In genomic region chr9:35317233-35317980, GRCm38 (mm10) we compare ENCODE assay signal across 12 mouse cellular contexts. TPM values are rescaled to one million over a fixed set of nuclear protein-coding genes. Genes with fewer than 3 reads are reported as not detected.
DNase-seq lines count a peak whose midpoint lies in the region; ATAC-seq lines count a peak whose summit lies in the region.
"Had no signal": no experiment of that assay in that cellular context is flagged by ENCODE, and none has a peak within 500 bp of the region (broad histone marks: within the 10 kb centered on the region; RNA-seq: fewer than 3 reads in every experiment).

No protein-coding gene starts in this region.

- no peak for ATAC-seq in heart, embryonic 12.5 days (ENCODE audit: insufficient number of reproducible peaks, low FRiP score)
- ATAC-seq in hindbrain, embryonic 14.5 days (ENCODE audit: low FRiP score), result peak; percentile 56
- ATAC-seq in neural tube, embryonic 15.5 days (ENCODE audit: low FRiP score), result 0 out of 2 replicates have a peak, but pooled peaks have one; percentile 15
- ATAC-seq: CD4-positive, CD25-positive, alpha-beta regulatory T cell, adult 4 months had no signal

- no peak overlapping the region for H3K4me3 ChIP-seq in heart, embryonic 12.5 days
- no peak overlapping the region for H3K4me3 ChIP-seq in hindbrain, embryonic 14.5 days (replicated peaks; ENCODE audit: low read length)
- H3K4me3 ChIP-seq in neural tube, embryonic 15.5 days (replicated peaks), result no peak overlapping the region
- H3K4me3 ChIP-seq: embryonic facial prominence, embryonic 13.5 days; heart, embryonic 15.5 days; limb, embryonic 13.5 days had no signal

- 57% methylated on average over 9 of the region's 9 CpGs for WGBS in heart, embryonic 12.5 days
- WGBS in hindbrain, embryonic 14.5 days, result 29% methylated on average over 9 of the region's 9 CpGs
- 31% methylated on average over 9 of the region's 9 CpGs for WGBS in neural tube, embryonic 15.5 days

- no peak overlapping the region for H3K27ac ChIP-seq in heart, embryonic 12.5 days (ENCODE audit: poor library complexity, severe bottlenecking)
- H3K27ac ChIP-seq in hindbrain, embryonic 14.5 days, result no peak overlapping the region
- H3K27ac ChIP-seq in neural tube, embryonic 15.5 days (replicated peaks), result no peak overlapping the region
- H3K27ac ChIP-seq: heart, embryonic 15.5 days had no signal

- intact Hi-C loops in heart, postnatal 10 days (cut with DNase I), result no loop called here

- DNase-seq in heart, postnatal 10 days, result no peak
- DNase-seq in ZHBTc4 (ENCODE audit: low read depth, low spot score), result peak; percentile 44
- no peak for DNase-seq in hindbrain, embryonic 14.5 days (ENCODE audit: low spot score)
- no peak for DNase-seq in cerebellum, postnatal 25 days
- DNase-seq in B cell, adult 2 months, result no peak
- no peak for DNase-seq in adipocyte (ENCODE audit: low spot score)

- no peaks in the 10 kb centered on the region for H3K27me3 ChIP-seq in heart, embryonic 12.5 days (replicated peaks)
- peaks cover 31% of the 10 kb centered on the region for H3K27me3 ChIP-seq in hindbrain, embryonic 14.5 days (ENCODE audit: control insufficient read depth, insufficient read depth, low read length)
- H3K27me3 ChIP-seq in neural tube, embryonic 15.5 days (replicated peaks), result peaks cover 8% of the 10 kb centered on the region
- H3K27me3 ChIP-seq: embryonic facial prominence, embryonic 13.5 days; heart, embryonic 15.5 days; limb, embryonic 13.5 days had no signal

- H3K9me3 ChIP-seq in heart, embryonic 12.5 days (replicated peaks), result no peaks in the 10 kb centered on the region
- H3K9me3 ChIP-seq in hindbrain, embryonic 14.5 days (ENCODE audit: control insufficient read depth, low read length), result no peaks in the 10 kb centered on the region
- no peaks in the 10 kb centered on the region for H3K9me3 ChIP-seq in neural tube, embryonic 15.5 days (replicated peaks)
- H3K9me3 ChIP-seq: embryonic facial prominence, embryonic 13.5 days; heart, embryonic 15.5 days; limb, embryonic 13.5 days had no signal

- H3K36me3 ChIP-seq in heart, embryonic 12.5 days, result no peaks in the 10 kb centered on the region
- no peaks in the 10 kb centered on the region for H3K36me3 ChIP-seq in hindbrain, embryonic 14.5 days (replicated peaks; ENCODE audit: control insufficient read depth, insufficient read depth)
- no peaks in the 10 kb centered on the region for H3K36me3 ChIP-seq in neural tube, embryonic 15.5 days
- H3K36me3 ChIP-seq: embryonic facial prominence, embryonic 13.5 days; heart, embryonic 15.5 days; limb, embryonic 13.5 days had no signal

- peaks cover 37% of the 10 kb centered on the region for H3K4me1 ChIP-seq in heart, embryonic 12.5 days (replicated peaks)
- peaks cover 9% of the 10 kb centered on the region; the same call in 1 of the 2 replicates for H3K4me1 ChIP-seq in hindbrain, embryonic 14.5 days (replicated peaks; ENCODE audit: control insufficient read depth, insufficient read depth, low read length)
- H3K4me1 ChIP-seq in neural tube, embryonic 15.5 days, result peaks cover 14% of the 10 kb centered on the region

- H3K9ac ChIP-seq in heart, embryonic 12.5 days, result 0 out of 2 replicates have a peak overlapping the region, but pooled peaks have one; percentile 32
- no peak overlapping the region for H3K9ac ChIP-seq in hindbrain, embryonic 14.5 days
- no peak overlapping the region for H3K9ac ChIP-seq in neural tube, embryonic 15.5 days (replicated peaks)
- H3K9ac ChIP-seq: embryonic facial prominence, embryonic 13.5 days; heart, embryonic 15.5 days; limb, embryonic 13.5 days had no signal

- no peak overlapping the region for H3K4me2 ChIP-seq in heart, embryonic 12.5 days
- no peak overlapping the region for H3K4me2 ChIP-seq in hindbrain, embryonic 14.5 days (replicated peaks)
- no peak overlapping the region for H3K4me2 ChIP-seq in neural tube, embryonic 15.5 days
- H3K4me2 ChIP-seq: embryonic facial prominence, embryonic 13.5 days; heart, embryonic 15.5 days; limb, embryonic 13.5 days had no signal

RNA-seq across cellular contexts. Expression of gene Rpusd4, which starts 49.7 kb away (rescaled TPM):
- polyA plus RNA-seq in heart, embryonic 12.5 days (2016; fragmentation: Nextera tagmentation; extraction: Ambion mirVana), result 22.1 and 24.4 TPM in 2 replicates
- total RNA-seq in heart, postnatal 10 days (2021), result 10 to 100 TPM; 10.1 to 11.9 TPM
- 18.2 and 20.2 TPM in 2 replicates for polyA plus RNA-seq in hindbrain, embryonic 14.5 days (2014; fragmentation: Nextera tagmentation; extraction: Ambion mirVana)
- polyA plus RNA-seq in neural tube, embryonic 15.5 days (2015; fragmentation: Nextera tagmentation; extraction: Ambion mirVana), result 17.9 and 19.4 TPM in 2 replicates

RNA-seq across cellular contexts. Expression of gene Fam118b, which starts 49.8 kb away (rescaled TPM):
- 26.6 and 28.5 TPM in 2 replicates for polyA plus RNA-seq in heart, embryonic 12.5 days (2016; fragmentation: Nextera tagmentation; extraction: Ambion mirVana)
- total RNA-seq in heart, postnatal 10 days (2021), result 10 to 100 TPM; 14.3 to 16.7 TPM
- 55.5 and 55.9 TPM in 2 replicates for polyA plus RNA-seq in hindbrain, embryonic 14.5 days (2014; fragmentation: Nextera tagmentation; extraction: Ambion mirVana)
- 47.5 and 48.8 TPM in 2 replicates for polyA plus RNA-seq in neural tube, embryonic 15.5 days (2015; fragmentation: Nextera tagmentation; extraction: Ambion mirVana)
